Mouse (Mus musculus) kidney, adult 9 months (tissue): ENCODE measurements around the gene Ldhal6b.
A peak's percentile ranks its signal among the peaks of the same experiment; 100 is the strongest.

Source experiments
- DNase-seq: peaks from one replicate; pipeline ENCODE4 v3.0.0; 2022

Gene Ldhal6b

GRCm38 (mm10) chr17:5407030-5407429, 11.5 kb downstream of the Ldhal6b start:
- DNase-seq: no peak

DNA sequence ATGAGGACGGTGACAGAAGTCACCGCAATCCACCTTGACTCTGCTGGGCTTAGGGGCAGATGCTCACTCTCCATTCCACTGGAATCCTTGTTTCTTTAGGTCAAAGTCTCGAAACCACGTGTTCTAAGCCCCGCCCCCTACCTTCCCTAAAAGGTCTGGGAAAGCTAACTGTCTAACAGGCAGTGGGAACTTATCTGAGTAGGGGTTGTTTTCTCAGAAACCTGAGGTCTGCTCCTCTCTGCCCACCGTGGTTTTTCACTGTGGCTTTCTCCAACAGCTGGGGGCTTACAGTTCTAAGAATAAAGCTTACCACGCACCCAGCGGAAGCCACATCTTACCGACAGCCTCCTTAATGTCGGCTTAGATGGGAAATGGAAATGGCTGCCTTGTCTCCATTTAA, 12.0 kb downstream of the Ldhal6b start:
- DNase-seq: peak; percentile 49

GRCm38 (mm10) chr17:5403885-5404284, 14.7 kb downstream of the Ldhal6b start:
- DNase-seq: no peak

DNA sequence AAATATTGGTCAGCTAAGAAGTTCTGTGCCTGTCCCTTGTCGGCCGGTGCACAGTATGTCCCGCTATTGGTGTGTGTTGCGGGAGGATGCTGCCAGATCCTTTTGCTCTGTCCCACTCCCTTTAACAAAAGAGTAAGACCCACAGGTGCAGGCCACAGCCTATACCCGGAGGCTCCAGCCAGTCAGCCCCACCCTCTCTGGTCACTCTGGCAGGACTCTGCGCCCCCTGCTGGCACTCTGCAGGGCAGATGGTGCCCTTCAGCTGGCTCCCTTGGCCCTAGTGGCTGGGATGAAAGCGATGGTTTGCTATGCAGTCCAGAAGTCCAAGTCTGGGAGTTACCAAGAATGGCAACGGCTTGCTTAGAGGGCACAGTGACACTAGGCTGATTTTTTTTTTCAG, 15.9 kb downstream of the Ldhal6b start:
- DNase-seq: peak; percentile 94

- peak; percentile 67 for DNase-seq
Observed at GRCm38 (mm10) chr17:5402069-5402468, 16.5 kb downstream of the Ldhal6b start.

GRCm38 (mm10) chr17:5401288-5401687, 17.3 kb downstream of the Ldhal6b start:
- no peak for DNase-seq

GRCm38 (mm10) chr17:5400435-5401090, 18.0 kb downstream of the Ldhal6b start:
- DNase-seq: no peak

DNA sequence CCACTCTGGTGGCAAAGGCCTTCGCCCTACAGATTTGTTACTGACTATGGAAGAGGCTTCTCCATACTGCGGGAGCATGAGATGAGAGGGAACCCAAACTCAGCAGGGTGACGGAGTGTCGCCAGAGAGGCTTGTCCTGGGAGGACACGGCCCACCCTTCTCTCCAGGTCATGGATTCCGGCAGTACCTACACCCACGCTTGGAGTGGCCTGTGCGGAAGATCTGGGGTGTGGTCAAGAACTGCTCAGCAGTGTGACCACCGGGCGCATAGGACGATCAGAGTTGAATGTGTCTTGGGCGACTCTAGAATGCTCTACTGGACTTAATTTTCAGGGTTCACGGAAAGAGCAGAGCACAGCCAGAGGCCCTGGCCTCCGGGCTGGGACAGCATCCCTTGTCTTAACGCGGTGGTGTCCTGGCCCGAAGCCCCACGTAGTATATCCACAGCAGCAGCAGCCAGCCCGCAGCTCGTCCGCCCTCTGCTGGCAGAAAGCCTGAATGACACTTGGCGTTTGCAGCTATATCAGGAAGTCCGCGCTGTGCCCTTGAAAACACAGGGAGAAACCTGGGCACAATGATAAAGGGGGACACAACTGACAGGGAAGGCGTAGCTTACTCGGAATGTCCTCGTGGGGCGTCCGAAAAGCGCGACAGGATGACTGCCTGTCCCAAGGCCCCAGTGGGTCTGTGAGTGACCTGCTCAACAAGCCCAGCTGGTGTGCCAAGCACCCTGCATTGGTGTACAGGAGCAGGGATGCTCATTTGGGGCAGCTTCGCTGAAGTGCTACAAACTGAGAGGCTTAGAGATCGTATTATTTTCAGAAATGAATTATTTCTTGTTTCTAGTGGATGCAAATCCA, 21.2 kb downstream of the Ldhal6b start:
- peak; percentile 86 for DNase-seq

DNA sequence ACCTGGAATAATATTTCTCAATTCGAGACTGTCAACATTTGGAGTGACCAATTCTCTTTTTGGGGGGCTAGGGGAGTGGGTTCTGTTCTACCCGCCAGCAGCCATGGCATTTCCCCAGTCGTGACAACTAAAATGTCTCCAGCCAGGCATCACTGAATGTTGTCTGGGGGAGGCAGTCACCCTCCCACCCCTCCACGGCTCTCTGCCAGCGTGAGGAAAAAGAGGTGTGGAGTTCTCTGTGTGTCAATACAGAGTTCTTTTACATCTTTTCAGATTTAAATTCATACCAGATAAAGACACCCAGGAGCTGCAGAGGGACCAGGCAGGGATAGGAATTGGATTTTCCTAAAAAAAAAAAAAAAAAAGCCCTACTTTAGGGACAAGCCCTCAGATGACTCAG, 22.4 kb downstream of the Ldhal6b start:
- no peak for DNase-seq

- DNase-seq: no peak
Observed at GRCm38 (mm10) chr17:5395454-5396205, 22.9 kb downstream of the Ldhal6b start.

DNA sequence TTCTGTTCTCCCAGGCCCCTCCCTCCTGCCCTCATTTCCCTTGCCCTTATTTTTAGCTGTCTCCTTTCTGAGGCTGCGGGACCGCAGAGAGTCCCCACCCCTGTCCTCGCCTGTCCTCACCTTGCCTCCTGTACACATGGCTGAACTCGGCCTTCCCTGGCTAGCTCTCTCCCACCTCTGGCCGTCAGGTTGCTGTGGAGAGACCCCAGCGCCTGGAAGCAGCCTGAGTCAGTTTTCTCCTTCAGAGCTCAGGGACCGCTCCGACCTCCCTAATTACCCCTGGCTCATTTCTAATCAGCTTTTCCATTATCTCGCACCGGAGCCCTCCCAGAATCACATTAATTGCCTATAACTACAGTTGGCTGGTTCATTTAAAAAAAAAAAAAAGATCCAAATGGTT, 27.9 kb downstream of the Ldhal6b start:
- no peak for DNase-seq

DNA sequence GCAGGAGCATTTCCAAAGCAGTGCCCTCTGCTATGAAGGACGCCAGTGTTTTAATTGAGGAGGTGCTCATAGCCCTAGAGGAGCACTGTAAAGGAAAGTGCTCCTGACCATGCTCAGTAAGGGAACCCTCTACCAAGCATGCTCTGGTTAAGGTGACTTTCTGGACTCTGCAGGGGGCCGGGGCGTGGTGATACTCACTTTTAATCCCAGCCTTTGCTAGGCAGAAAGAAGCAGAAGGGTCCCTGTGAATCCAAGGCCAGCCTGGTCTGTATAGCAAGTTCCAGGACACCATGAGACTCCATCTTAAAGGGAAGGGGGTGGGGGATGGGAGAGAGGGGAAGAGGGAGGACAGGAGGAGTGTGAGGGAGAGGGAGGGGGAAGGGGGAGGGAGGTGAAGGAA, 30.2 kb downstream of the Ldhal6b start:
- no peak for DNase-seq

DNA sequence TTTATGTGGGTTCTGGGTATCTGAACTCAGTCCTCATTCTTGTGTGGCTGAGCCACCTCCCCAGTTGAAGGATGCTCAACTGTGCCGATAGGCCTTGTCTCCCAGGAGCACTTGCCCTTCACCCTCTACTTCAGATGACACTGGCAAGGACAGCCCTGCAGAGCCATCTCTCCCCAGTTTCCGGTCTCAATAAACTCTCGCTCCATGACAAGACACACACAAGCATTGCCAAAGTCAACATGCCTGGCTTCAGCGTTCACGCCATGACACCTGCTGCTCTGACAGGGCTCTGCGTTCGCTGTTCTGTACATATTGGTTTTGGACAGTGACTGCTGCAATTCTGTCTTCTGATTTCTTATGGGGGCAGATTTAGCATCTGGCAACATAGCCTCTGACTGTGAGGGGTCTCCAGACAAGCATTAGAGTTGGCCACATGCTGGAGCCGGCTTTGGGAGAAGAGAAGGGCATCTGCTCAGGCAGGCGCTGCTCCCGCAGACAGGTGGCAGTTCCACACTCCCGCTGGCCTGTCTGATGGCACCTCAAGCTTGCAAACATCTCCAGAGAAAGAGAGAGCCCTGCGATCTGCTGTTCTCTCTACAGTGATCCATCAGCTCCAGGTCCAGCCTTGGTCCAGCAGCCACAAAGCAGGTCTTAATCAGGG, 31.6 kb downstream of the Ldhal6b start:
- DNase-seq: no peak

DNA sequence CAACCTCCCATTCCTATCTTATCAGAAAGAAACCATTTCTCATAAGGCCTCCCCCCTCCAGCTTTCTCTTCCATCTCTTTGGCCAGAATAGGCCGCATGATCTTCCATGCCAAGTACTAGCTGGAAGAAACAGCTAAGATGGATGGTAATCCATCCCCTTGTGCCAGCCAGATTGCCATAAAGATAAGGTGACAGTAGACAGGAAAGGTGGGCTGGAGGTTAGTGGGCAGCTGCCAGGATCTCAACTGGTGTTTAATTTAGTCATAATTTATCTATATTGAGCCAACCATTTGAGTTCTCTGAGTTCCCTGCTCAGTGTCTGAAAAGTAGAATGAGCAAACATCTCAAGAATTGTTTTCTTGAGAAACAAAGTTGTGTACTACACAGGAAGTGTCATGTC, 32.9 kb downstream of the Ldhal6b start:
- DNase-seq: no peak

GRCm38 (mm10) chr17:5377930-5378310, 40.6 kb downstream of the Ldhal6b start:
- peak; percentile 67 for DNase-seq

- DNase-seq: no peak
Observed at GRCm38 (mm10) chr17:5377151-5377929, 41.2 kb downstream of the Ldhal6b start.

DNA sequence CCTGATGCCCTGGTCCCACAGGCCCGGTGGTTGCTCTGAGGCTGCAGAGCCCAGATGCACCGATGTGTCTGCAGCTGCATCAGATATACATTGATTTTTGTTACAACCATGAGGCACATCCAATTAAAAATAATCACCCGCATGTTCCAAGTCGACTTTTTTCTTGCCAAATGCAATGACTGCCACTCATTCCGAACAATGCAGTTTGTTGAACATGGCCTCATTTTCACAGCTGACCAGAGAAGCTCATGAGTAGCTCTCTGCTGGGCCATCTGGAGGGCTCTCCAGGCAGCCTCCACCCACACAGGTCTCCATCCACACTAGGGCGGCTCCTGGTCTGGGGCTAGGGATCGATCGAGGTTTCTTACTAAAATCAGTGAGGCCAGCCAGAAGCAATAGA, 45.6 kb downstream of the Ldhal6b start:
- DNase-seq: no peak

DNA sequence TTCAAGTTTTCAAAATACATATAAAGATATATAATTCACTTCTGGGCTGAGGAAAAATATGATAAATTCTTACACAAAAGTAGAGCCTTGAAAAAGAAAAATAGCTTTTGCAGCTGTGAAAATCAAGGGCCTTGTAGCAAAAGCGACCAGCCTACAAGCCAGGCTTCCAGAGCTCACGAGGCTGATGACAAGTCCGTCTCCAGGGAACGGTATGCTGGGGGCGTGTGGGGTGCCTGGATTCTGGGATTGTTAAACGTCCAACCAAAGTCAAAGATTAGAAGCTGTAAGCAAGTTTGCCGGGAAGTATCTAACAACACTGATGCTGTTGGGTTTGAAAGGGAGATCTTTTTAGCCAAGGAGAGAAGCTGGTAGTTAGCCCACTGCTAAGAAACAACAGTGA, 47.0 kb downstream of the Ldhal6b start:
- DNase-seq: no peak

GRCm38 (mm10) chr17:5371032-5371431, 47.5 kb downstream of the Ldhal6b start:
- no peak for DNase-seq
